Mouse (Mus musculus): ENCODE measurements around the gene Hebp1. TPM values are rescaled to one million over a fixed set of nuclear protein-coding genes. Genes with fewer than 3 reads are reported as not detected.

Gene Hebp1
- polyA plus RNA-seq, 1 experiment from 2014 or later = 4.7 TPM

DNA sequence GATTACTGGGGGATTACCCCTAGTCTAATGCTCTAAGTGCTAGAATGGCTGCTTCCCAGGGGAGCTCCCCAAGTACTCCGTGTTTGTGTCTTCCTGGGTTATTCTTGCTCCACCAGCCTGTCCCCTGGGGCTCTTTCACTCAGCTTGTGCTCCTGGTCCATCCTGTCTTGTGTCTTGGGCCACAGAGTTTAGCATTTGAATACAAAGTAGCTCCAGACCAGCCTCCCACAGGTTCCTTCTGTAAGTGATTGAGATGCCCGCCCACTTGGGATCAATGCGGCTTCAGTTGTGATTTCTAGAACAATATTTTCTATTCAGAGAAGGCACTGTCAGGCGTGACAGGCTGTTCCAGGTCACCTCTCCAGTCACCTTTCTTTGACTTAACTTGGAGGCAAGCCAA lies 4.1 kb downstream of the Hebp1 start:
- ATAC-seq (replicated peaks) = no peak
- WGBS = 16% methylated on average over 4 of the region's 4 CpGs

DNA sequence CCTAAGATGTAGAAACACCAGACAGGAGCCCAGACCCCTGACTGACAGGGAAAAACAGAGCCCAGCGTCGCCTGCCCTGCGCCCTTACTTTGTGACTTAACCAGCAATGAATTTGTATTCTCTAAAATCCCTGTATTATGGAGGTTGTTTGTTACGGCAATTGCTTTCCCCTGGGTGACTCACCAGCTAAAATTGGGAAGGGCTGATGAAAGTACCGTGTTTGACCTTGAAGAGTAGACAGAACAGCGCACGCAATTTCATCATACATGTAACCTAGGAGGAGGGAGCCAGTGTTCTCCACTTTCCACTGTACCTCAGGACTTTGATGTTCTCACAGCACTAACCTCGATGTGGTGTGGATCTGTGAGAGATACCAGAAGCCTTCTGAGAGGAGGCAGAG lies 4.8 kb downstream of the Hebp1 start:
- no peak for ATAC-seq (replicated peaks)
- Histone ChIP-seq H3K27me3 (replicated peaks) (no peaks in the 10 kb centered on the region), H3K9ac (no peak overlapping the region), H3K4me2 (no peak overlapping the region), H3K4me1 (peaks cover 6% of the 10 kb centered on the region; the same call in 1 of the 2 replicates), H3K4me3 (no peak overlapping the region), H3K9me3 (no peaks in the 10 kb centered on the region), H3K36me3 (replicated peaks) (no peaks in the 10 kb centered on the region), H3K27ac (no peak overlapping the region)
- 71% methylated on average over 8 of the region's 8 CpGs for WGBS

More for the DNA sequence above, 4.1 kb downstream of the Hebp1 start:
- Histone ChIP-seq H3K9me3 (no peaks in the 10 kb centered on the region), H3K9ac (no peak overlapping the region), H3K4me3 (no peak overlapping the region), H3K4me1 (peaks cover 11% of the 10 kb centered on the region), H3K27ac (no peak overlapping the region), H3K4me2 (no peak overlapping the region), H3K36me3 (replicated peaks) (no peaks in the 10 kb centered on the region), H3K27me3 (replicated peaks) (no peaks in the 10 kb centered on the region)

DNA sequence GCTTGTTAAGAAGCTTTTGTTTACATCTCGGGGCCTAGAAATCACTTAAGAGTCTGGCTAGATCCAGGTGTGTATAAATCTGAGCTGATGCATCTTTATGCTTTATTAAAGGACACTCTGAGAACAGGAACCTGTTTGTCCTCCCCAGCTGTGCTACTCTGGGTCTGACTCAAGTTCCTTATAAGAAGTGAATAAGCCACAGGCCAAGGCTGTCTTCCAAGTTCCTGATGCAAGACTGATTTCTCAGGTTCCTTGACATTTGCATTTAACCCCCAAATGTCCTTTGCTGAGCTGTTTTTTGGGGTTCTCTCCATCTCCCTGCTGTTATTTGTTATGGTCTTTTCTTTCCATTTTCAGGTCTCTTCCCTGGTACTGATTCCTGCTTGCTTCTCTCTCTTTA lies 5.9 kb downstream of the Hebp1 start:
- Histone ChIP-seq H3K27me3 (replicated peaks) (no peaks in the 10 kb centered on the region), H3K4me1 (peaks cover 2% of the 10 kb centered on the region; the same call in 1 of the 2 replicates), H3K27ac (no peak overlapping the region), H3K4me2 (no peak overlapping the region), H3K4me3 (no peak overlapping the region), H3K9ac (no peak overlapping the region), H3K36me3 (replicated peaks) (no peaks in the 10 kb centered on the region), H3K9me3 (no peaks in the 10 kb centered on the region)
- no peak for ATAC-seq (replicated peaks)
- 79% methylated on average over 1 of the region's 1 CpGs for WGBS

DNA sequence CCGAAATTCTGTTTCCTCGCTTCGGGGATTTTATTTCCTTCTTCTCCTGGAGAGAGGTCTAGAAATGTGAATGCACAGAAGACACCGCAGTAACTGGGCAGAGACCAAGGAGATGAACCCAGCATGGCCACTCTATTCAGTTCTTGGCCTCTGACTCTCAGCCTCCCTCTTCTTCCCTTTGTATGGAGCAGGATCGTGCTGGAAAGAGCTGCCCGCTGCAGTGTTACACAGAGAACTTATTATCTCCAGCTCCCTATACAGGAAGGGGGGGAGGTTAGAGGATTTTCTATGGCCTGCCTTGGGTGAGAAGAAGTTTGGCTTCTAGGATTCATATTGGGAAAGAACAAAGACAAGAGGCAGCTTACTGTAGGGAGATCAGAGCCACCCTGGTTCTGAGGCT lies 7.7 kb downstream of the Hebp1 start:
- Histone ChIP-seq H3K9ac (no peak overlapping the region), H3K36me3 (replicated peaks) (no peaks in the 10 kb centered on the region), H3K4me1 (peaks cover 2% of the 10 kb centered on the region; the same call in 1 of the 2 replicates), H3K27me3 (replicated peaks) (no peaks in the 10 kb centered on the region), H3K4me2 (no peak overlapping the region), H3K4me3 (no peak overlapping the region), H3K9me3 (no peaks in the 10 kb centered on the region), H3K27ac (no peak overlapping the region)
- ATAC-seq (replicated peaks) = no peak
- WGBS = 51% methylated on average over 6 of the region's 6 CpGs

DNA sequence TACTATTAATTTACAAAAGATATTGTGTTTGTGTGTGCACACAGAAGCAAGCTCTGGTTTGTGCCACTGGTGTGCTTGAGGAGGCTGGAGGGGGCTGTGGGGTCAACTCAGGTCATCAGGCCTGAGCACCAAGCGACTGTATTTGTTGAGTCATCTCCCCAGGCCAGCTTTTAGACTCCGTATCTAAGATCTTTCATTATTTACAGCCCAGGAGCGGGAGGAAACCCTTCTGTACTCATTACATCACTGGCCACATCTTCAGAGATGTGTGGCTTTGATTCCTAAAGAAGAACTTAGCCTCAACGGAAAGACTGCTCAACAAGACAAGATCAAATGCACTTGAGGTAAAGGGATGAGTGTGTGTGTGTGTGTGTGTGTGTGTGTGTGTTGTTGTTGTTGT lies 9.2 kb downstream of the Hebp1 start:
- H3K9me3 ChIP-seq = no peaks in the 10 kb centered on the region

DNA sequence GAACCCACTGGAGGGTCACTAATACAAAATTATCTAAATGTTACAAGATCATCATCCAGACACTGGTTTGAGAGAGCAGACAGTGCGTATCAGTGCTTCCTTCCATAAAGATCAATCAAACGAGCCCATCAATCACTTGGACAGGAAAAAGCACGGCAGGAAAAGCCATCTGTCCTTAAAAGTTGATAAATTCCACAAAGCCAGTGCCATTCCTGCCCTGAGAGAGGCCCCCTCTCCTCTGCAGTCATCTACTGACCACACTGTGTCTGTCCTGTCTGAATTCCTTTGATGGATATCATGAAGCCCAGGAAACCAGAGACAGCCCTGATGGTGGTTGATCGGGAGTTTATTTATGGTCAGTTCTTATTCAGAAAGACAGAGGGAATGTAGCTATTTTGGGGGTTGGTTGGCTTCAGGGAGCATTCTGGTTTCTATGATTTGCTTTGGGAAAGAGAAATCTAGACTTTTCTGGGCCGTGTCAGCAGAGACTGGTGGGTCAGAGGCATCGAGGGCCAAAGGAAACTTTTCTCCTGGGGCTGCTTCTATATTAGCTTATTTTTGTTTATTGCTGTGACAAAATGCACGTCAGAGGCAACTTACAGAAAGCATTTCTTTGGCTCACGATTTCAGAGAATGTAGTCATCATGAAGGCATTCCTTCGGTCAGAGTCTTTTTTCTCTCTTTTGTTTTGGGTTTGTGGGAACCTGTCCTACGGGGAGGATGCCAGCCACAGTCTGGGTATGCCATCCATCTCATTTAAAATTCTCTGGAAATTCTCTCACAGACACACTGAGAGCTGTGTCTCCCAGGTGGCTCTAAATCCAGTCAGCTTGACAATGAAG lies 10.5 kb downstream of the Hebp1 start:
- Histone ChIP-seq H3K36me3 (replicated peaks) (no peaks in the 10 kb centered on the region), H3K4me2 (no peak overlapping the region), H3K27ac (no peak overlapping the region), H3K4me1 (no peaks in the 10 kb centered on the region), H3K4me3 (no peak overlapping the region), H3K9ac (no peak overlapping the region), H3K9me3 (no peaks in the 10 kb centered on the region), H3K27me3 (replicated peaks) (no peaks in the 10 kb centered on the region)
- no peak for ATAC-seq (replicated peaks)
- 76% methylated on average over 10 of the region's 10 CpGs for WGBS

More for the DNA sequence above, 9.2 kb downstream of the Hebp1 start:
- no peak for ATAC-seq (replicated peaks)
- 77% methylated on average over 4 of the region's 4 CpGs for WGBS
- no peak overlapping the region for H3K9ac ChIP-seq
- H3K36me3 ChIP-seq (replicated peaks) = no peaks in the 10 kb centered on the region
- no peak overlapping the region for H3K4me3 ChIP-seq
- H3K27me3 ChIP-seq (replicated peaks) = no peaks in the 10 kb centered on the region
- no peak overlapping the region for H3K4me2 ChIP-seq
- no peak overlapping the region for H3K27ac ChIP-seq
- peaks cover 1% of the 10 kb centered on the region; the same call in 1 of the 2 replicates for H3K4me1 ChIP-seq

DNA sequence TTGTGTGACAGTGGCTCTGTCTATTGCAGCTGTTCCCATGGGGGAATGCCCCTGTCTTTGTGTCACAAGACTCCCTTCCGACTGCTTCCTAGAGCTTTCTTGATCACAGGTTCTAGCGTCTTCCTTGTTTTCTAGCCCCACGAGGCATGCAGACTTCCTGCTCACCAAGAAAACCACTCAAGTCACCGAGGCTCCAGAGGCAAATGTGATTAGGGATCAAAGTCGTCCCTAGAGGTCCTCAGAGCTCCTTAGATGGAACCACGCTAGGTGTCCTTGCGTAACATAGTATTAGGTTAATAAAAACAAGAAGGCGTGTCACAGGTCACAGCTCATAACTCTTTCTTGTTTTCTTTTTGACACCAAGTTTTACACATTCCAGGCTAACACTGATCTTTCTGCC lies 13.9 kb downstream of the Hebp1 start:
- Histone ChIP-seq H3K9me3 (no peaks in the 10 kb centered on the region), H3K4me3 (no peak overlapping the region), H3K4me2 (no peak overlapping the region), H3K27me3 (replicated peaks) (no peaks in the 10 kb centered on the region), H3K36me3 (replicated peaks) (no peaks in the 10 kb centered on the region), H3K4me1 (no peaks in the 10 kb centered on the region), H3K27ac (no peak overlapping the region), H3K9ac (no peak overlapping the region)
- WGBS = 55% methylated on average over 8 of the region's 8 CpGs
- ATAC-seq (replicated peaks) = no peak

DNA sequence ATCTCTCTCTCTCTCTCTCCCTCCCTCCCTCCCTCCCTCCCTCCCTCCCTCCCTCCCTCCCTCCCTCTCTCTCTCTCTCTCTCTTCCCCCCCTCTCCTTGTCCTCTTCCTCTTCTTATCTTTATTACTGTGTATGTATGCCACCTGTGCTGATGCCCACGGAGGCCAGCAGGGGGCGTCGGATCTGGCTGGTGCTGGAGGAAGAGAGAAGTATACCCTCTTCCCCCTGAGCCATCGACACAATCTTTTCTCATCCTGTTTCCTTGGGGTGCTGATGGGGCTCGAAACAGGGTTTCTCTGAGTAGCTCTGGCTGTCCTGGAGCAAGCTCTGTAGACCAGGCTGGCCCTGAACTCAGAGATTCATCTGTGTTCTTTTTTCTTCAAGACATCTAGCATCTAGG lies 14.9 kb downstream of the Hebp1 start:
- Histone ChIP-seq H3K4me3 (no peak overlapping the region), H3K36me3 (replicated peaks) (no peaks in the 10 kb centered on the region), H3K4me1 (no peaks in the 10 kb centered on the region), H3K4me2 (no peak overlapping the region), H3K9me3 (no peaks in the 10 kb centered on the region), H3K27ac (no peak overlapping the region), H3K9ac (no peak overlapping the region), H3K27me3 (replicated peaks) (no peaks in the 10 kb centered on the region)
- 55% methylated on average over 5 of the region's 5 CpGs for WGBS
- ATAC-seq (replicated peaks) = no peak

DNA sequence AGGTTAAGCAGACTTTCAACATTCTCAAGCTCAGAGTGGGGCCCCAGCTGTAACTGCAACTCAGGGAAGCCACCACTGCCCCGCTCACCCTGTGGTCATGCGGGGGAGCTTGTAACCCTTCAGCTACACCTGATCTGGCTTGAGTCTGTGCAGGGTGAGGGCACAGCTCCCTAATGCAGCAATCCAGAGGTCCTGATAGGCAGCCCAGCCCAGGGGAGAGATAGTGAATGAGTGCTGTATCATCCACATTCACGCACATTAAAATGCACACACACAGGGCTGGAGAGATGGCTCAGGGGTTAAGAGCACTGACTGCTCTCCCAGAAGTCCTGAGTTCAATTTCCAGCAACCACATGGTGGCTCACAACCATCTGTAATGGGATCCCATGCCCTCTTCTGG lies 19.2 kb downstream of the Hebp1 start:
- WGBS = 56% methylated on average over 3 of the region's 3 CpGs
- no peak for ATAC-seq (replicated peaks)

DNA sequence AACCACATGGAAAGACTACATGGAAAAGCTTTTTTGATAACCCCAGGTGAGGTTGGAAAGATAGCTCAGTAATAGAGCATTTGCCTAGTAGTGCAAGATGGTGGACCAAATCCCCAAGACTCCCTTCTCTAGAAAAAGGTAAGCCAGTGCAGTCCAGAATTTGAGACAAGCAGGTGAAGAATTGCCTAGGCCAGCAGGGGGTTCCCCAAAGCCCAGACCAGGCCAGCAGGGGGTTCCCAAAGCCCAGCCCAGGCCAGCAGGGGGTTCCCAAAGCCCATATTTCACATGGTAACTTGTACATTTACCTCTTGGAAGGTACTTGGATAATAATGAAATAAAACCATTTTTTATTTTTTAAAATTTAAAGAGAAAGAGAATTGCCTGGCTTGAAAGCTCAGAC lies 20.6 kb downstream of the Hebp1 start:
- Histone ChIP-seq H3K9me3 (no peaks in the 10 kb centered on the region), H3K9ac (no peak overlapping the region)
- ATAC-seq (replicated peaks) = no peak

More for the DNA sequence above, 19.2 kb downstream of the Hebp1 start:
- no peaks in the 10 kb centered on the region for H3K27me3 ChIP-seq (replicated peaks)
- H3K27ac ChIP-seq = no peak overlapping the region
- H3K9me3 ChIP-seq = no peaks in the 10 kb centered on the region
- H3K4me3 ChIP-seq = no peak overlapping the region
- H3K4me1 ChIP-seq = no peaks in the 10 kb centered on the region
- no peak overlapping the region for H3K9ac ChIP-seq
- H3K36me3 ChIP-seq (replicated peaks) = no peaks in the 10 kb centered on the region
- no peak overlapping the region for H3K4me2 ChIP-seq

DNA sequence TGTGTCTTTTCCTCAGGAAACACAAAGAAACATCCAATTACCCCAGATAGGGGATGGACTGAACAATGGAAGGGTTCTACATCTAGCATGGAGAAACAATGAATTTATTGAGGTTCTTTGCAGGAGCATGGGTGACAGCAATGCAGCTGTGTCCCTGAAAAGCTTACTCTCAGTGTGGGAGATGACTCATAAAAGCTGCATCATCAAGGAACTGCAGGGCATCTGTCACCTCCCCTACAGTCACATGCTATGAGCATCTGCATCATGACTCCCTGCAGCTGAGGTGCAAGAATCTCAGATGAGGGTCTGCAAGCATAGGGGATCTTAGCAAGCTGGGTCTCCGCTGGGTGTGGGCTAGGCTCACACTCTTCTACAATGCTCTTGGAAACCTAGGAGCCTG lies 22.8 kb downstream of the Hebp1 start:
- 92% methylated on average over 1 of the region's 1 CpGs for WGBS

More for the DNA sequence above, 20.6 kb downstream of the Hebp1 start:
- H3K27me3 ChIP-seq (replicated peaks) = no peaks in the 10 kb centered on the region
- no peaks in the 10 kb centered on the region for H3K4me1 ChIP-seq
- no peaks in the 10 kb centered on the region for H3K36me3 ChIP-seq (replicated peaks)
- no peak overlapping the region for H3K4me2 ChIP-seq
- H3K4me3 ChIP-seq = no peak overlapping the region
- H3K27ac ChIP-seq = no peak overlapping the region

DNA sequence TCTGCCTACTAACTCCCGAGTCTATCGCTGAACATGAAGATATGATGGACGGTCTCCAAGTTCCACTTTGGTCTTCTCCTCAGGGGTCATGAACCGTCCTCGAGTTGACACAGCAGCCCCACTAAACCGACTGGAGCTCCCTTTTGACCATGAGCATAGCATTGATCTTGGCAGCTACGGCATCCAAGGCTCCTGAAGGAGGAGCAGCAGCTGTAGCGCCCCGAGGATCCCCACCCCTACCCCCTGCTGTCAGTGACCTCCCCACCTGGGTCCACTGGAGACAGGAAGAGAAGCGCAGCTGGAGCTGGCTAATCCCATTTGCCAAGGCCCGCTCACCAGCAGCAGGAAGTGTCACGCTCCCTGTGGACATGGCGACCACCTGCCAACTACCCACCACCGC lies 26.1 kb downstream of the Hebp1 start:
- H3K4me1 ChIP-seq = peaks cover 10% of the 10 kb centered on the region; the same call in 1 of the 2 replicates
- no peak overlapping the region for H3K4me3 ChIP-seq
- no peaks in the 10 kb centered on the region for H3K36me3 ChIP-seq (replicated peaks)
- ATAC-seq (replicated peaks) = no peak
- H3K9ac ChIP-seq = no peak overlapping the region
- H3K27me3 ChIP-seq (replicated peaks) = 0 out of 2 replicates have a peak, but pooled peaks cover 2% of the 10 kb centered on the region
- H3K4me2 ChIP-seq = no peak overlapping the region
- H3K9me3 ChIP-seq = no peaks in the 10 kb centered on the region
- 69% methylated on average over 14 of the region's 14 CpGs for WGBS
- H3K27ac ChIP-seq = no peak overlapping the region

More for the DNA sequence above, 22.8 kb downstream of the Hebp1 start:
- Histone ChIP-seq H3K9ac (no peak overlapping the region), H3K4me1 (no peaks in the 10 kb centered on the region), H3K4me3 (no peak overlapping the region), H3K9me3 (no peaks in the 10 kb centered on the region), H3K4me2 (no peak overlapping the region), H3K27ac (no peak overlapping the region), H3K27me3 (replicated peaks) (no peaks in the 10 kb centered on the region), H3K36me3 (replicated peaks) (no peaks in the 10 kb centered on the region)
- ATAC-seq (replicated peaks) = no peak

DNA sequence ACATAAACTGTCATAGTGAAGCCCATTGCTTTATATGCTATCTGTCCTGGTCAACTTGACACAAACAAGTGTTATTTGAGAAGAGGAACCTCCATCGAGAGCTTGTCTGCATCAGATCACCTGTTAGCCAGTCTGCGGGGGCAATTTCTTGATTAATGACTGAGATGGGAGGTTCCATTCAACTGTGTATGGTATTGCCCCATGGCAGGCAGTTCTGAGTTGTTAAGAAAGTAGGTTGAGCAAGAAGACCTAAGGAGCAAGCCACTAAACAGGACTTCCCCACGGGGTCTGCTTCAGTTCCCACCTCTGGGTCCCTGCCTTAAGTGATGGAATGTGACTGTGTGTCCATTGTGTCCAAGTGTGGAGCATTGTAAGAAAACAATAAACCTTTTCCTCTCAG lies 28.6 kb downstream of the Hebp1 start:
- H3K4me1 ChIP-seq = peaks cover 10% of the 10 kb centered on the region; the same call in 1 of the 2 replicates
- no peaks in the 10 kb centered on the region for H3K9me3 ChIP-seq
- no peak overlapping the region for H3K9ac ChIP-seq
- H3K4me3 ChIP-seq = no peak overlapping the region
- no peak for ATAC-seq (replicated peaks)
- 0 out of 2 replicates have a peak, but pooled peaks cover 2% of the 10 kb centered on the region for H3K27me3 ChIP-seq (replicated peaks)
- H3K4me2 ChIP-seq = no peak overlapping the region
- H3K27ac ChIP-seq = no peak overlapping the region
- H3K36me3 ChIP-seq (replicated peaks) = no peaks in the 10 kb centered on the region
- WGBS = 90% methylated on average over 3 of the region's 3 CpGs
